Mouse (Mus musculus): Measurements from ENCODE around the gene Tm6sf1. TPM values are rescaled to one million over a fixed set of nuclear protein-coding genes. Genes with fewer than 3 reads are reported as not detected.
A peak's percentile ranks its signal among the peaks of the same experiment; 100 is the strongest.

Gene Tm6sf1
- polyA plus RNA-seq, 1 experiment = 16.7 TPM

- TF ChIP-seq CTCF (IDR thresholded peaks at IDR 0.05; ENCODE audit: borderline replicate concordance, extremely low read depth, insufficient read depth, insufficient read length) = no peak
- no peak for TF ChIP-seq POLR2A (IDR thresholded peaks at IDR 0.05; ENCODE audit: borderline replicate concordance, extremely low read depth, insufficient read depth, insufficient read length, poor library complexity, severe bottlenecking)
- DNase-seq (ENCODE audit: low read depth) = no peak
Observed at GRCm38 (mm10) chr7:81904926-81905325, 46.1 kb downstream of the Tm6sf1 start.

GRCm38 (mm10) chr7:81918316-81918715, 59.5 kb downstream of the Tm6sf1 start:
- DNase-seq (ENCODE audit: low read depth) = peak; percentile 14
- no peak for TF ChIP-seq CTCF (IDR thresholded peaks at IDR 0.05; ENCODE audit: borderline replicate concordance, extremely low read depth, insufficient read depth, insufficient read length)
- TF ChIP-seq POLR2A (IDR thresholded peaks at IDR 0.05; ENCODE audit: borderline replicate concordance, extremely low read depth, insufficient read depth, insufficient read length, poor library complexity, severe bottlenecking) = no peak

GRCm38 (mm10) chr7:81920314-81920713, 61.5 kb downstream of the Tm6sf1 start:
- no peak for DNase-seq (ENCODE audit: low read depth)
- TF ChIP-seq POLR2A (IDR thresholded peaks at IDR 0.05; ENCODE audit: borderline replicate concordance, extremely low read depth, insufficient read depth, insufficient read length, poor library complexity, severe bottlenecking) (no peak), CTCF (IDR thresholded peaks at IDR 0.05; ENCODE audit: borderline replicate concordance, extremely low read depth, insufficient read depth, insufficient read length) (no peak)

- DNase-seq (ENCODE audit: low read depth) = no peak
- no peak for TF ChIP-seq POLR2A (IDR thresholded peaks at IDR 0.05; ENCODE audit: borderline replicate concordance, extremely low read depth, insufficient read depth, insufficient read length, poor library complexity, severe bottlenecking)
- no peak for TF ChIP-seq CTCF (IDR thresholded peaks at IDR 0.05; ENCODE audit: borderline replicate concordance, extremely low read depth, insufficient read depth, insufficient read length)
Observed at GRCm38 (mm10) chr7:81921379-81921952, 62.7 kb downstream of the Tm6sf1 start.

- DNase-seq (ENCODE audit: low read depth) = no peak
- no peak for TF ChIP-seq CTCF (IDR thresholded peaks at IDR 0.05; ENCODE audit: borderline replicate concordance, extremely low read depth, insufficient read depth, insufficient read length)
- TF ChIP-seq POLR2A (IDR thresholded peaks at IDR 0.05; ENCODE audit: borderline replicate concordance, extremely low read depth, insufficient read depth, insufficient read length, poor library complexity, severe bottlenecking) = no peak
Observed at GRCm38 (mm10) chr7:81928998-81929397, 70.2 kb downstream of the Tm6sf1 start.

GRCm38 (mm10) chr7:81932521-81933045, 73.8 kb downstream of the Tm6sf1 start:
- TF ChIP-seq CTCF (IDR thresholded peaks at IDR 0.05; ENCODE audit: borderline replicate concordance, extremely low read depth, insufficient read depth, insufficient read length) = no peak
- TF ChIP-seq POLR2A (IDR thresholded peaks at IDR 0.05; ENCODE audit: borderline replicate concordance, extremely low read depth, insufficient read depth, insufficient read length, poor library complexity, severe bottlenecking) = no peak
- DNase-seq (ENCODE audit: low read depth) = peak; percentile 33

GRCm38 (mm10) chr7:81933061-81933600, 74.3 kb downstream of the Tm6sf1 start:
- no peak for TF ChIP-seq POLR2A (IDR thresholded peaks at IDR 0.05; ENCODE audit: borderline replicate concordance, extremely low read depth, insufficient read depth, insufficient read length, poor library complexity, severe bottlenecking)
- TF ChIP-seq CTCF (IDR thresholded peaks at IDR 0.05; ENCODE audit: borderline replicate concordance, extremely low read depth, insufficient read depth, insufficient read length) = no peak
- DNase-seq (ENCODE audit: low read depth) = peak; percentile 54

- TF ChIP-seq POLR2A (IDR thresholded peaks at IDR 0.05; ENCODE audit: borderline replicate concordance, extremely low read depth, insufficient read depth, insufficient read length, poor library complexity, severe bottlenecking) (0 out of 2 replicates have a peak, but pooled peaks have one; percentile 46), CTCF (IDR thresholded peaks at IDR 0.05; ENCODE audit: borderline replicate concordance, extremely low read depth, insufficient read depth, insufficient read length) (no peak)
- peak; percentile 78 for DNase-seq (ENCODE audit: low read depth)
Observed at GRCm38 (mm10) chr7:81933601-81934266, 74.9 kb downstream of the Tm6sf1 start.

Other genes starting within 250 kb of the Tm6sf1 start
- gene Homer2, start 151.5 kb upstream of the Tm6sf1 start, polyA plus RNA-seq (2012; rRNA removed) = 12.9 and 17.1 TPM in 2 replicates
- gene Ramac, start 96.1 kb upstream of the Tm6sf1 start, polyA plus RNA-seq (2012; rRNA removed) = 59.7 and 63.1 TPM in 2 replicates
- gene 3110040N11Rik, start 69.5 kb upstream of the Tm6sf1 start, polyA plus RNA-seq (2012; rRNA removed) = 38.1 and 50.0 TPM in 2 replicates
- 79.3 and 82.9 TPM in 2 replicates for gene Btbd1, start 29.6 kb upstream of the Tm6sf1 start, polyA plus RNA-seq (2012; rRNA removed)
- gene Gm10160, start 3.2 kb upstream of the Tm6sf1 start, polyA plus RNA-seq (2012; rRNA removed) = not detected in 2 replicates
- gene Hdgfl3, start 75.5 kb downstream of the Tm6sf1 start, polyA plus RNA-seq (2012; rRNA removed) = 57.6 and 82.6 TPM in 2 replicates
- 0.26 and 0.56 TPM in 2 replicates for gene Bnc1, start 133.3 kb downstream of the Tm6sf1 start, polyA plus RNA-seq (2012; rRNA removed)

Data from brain, embryonic 14.5 days (tissue).